Mouse (Mus musculus): ENCODE results near the gene Trim5.
"Not testable (repeated sequence)": the region's sequence is repeated elsewhere in the genome, so short reads cannot be mapped to it uniquely, and the experiment has no call there.

DNA sequence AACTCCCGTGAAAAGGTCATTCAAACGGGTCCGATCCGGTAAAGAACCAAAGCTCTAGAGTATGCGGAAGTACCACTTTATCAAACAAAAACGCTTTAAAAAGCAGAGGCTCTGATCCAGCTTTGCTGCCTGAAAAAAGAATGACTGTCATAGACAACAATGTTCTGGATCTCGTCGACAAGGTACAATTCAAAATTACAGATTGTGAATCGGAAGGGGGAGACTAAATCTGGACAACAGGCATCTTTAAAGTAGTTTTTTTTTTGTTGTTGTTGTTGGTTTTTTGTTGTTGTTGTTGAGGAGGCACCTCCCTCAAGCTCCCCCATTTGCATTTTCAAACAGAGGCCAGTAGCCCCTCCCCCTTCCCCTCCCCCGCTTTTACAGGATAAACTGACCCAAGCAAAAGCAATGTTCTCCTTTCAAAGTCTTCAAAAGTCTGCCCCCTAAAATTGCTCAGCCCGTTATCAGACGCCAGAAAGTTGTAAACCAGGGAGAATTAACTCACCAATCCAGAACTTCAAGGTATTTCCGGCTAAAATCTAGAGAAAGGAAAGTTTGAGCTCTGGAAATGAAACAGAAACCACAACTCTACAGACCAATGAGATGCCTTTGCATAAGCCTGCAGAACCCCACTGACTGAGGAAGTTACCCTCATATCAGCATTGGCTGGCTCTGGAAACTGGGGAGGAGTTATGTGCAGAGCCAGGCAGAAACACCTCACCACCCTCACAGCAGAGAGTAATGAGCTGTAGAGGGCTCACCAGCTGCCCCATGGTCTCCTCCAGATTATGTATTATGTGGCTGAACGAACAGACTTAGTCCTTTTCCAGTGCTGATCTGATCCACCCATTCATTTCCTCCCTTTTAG, at the start of gene Trim5:
- not testable (repeated sequence) for TF ChIP-seq CTCF, EP300 (IDR thresholded peaks at IDR 0.05; ENCODE audit: low read depth)

Measured in liver, embryonic 14.5 days (tissue).